Mouse (Mus musculus): ENCODE results near the gene 1600014C10Rik.

1600014C10Rik gene

GRCm38 (mm10) chr7:38182962-38183687 lies at the start of gene 1600014C10Rik:
1600014C10Rik (plus strand) TSS chr7:38183217.
- DNase-seq, result no peak

GRCm38 (mm10) chr7:38134471-38134870 lies 48.5 kb upstream of the 1600014C10Rik start:
- no peak for DNase-seq

- no peak for DNase-seq
These were observed 42.7 kb upstream of the 1600014C10Rik start for GRCm38 (mm10) chr7:38140324-38140723.

- peak; percentile 91 to 96 for DNase-seq
These were observed 41.1 kb upstream of the 1600014C10Rik start for GRCm38 (mm10) chr7:38141747-38142545.

GRCm38 (mm10) chr7:38147477-38147876 lies 35.5 kb upstream of the 1600014C10Rik start:
- DNase-seq, result no peak

GRCm38 (mm10) chr7:38151706-38152312 lies 31.2 kb upstream of the 1600014C10Rik start:
- DNase-seq, result no peak

- no peak for DNase-seq
These were observed 30.4 kb upstream of the 1600014C10Rik start for GRCm38 (mm10) chr7:38152571-38152970.

GRCm38 (mm10) chr7:38155829-38156228 lies 27.2 kb upstream of the 1600014C10Rik start:
- DNase-seq, result no peak

GRCm38 (mm10) chr7:38158764-38159458 lies 24.1 kb upstream of the 1600014C10Rik start:
- no peak for DNase-seq

- no peak for DNase-seq
These were observed 21.6 kb upstream of the 1600014C10Rik start for GRCm38 (mm10) chr7:38161438-38161837.

- DNase-seq, result no peak
These were observed 19.5 kb upstream of the 1600014C10Rik start for GRCm38 (mm10) chr7:38163433-38164050.

- DNase-seq, result peak in 1 of 2 experiments; percentile 4
These were observed 15.9 kb upstream of the 1600014C10Rik start for GRCm38 (mm10) chr7:38166930-38167645.

GRCm38 (mm10) chr7:38167724-38168141 lies 15.3 kb upstream of the 1600014C10Rik start:
- peak; percentile 35 to 56 for DNase-seq

- no peak for DNase-seq
These were observed 9.1 kb upstream of the 1600014C10Rik start for GRCm38 (mm10) chr7:38173871-38174270.

GRCm38 (mm10) chr7:38174321-38175148 lies 8.5 kb upstream of the 1600014C10Rik start:
- DNase-seq, result peak; percentile 18 to 27

GRCm38 (mm10) chr7:38176056-38176455 lies 7.0 kb upstream of the 1600014C10Rik start:
- DNase-seq, result no peak

GRCm38 (mm10) chr7:38179896-38180295 lies 3.1 kb upstream of the 1600014C10Rik start:
- DNase-seq, result no peak

- DNase-seq, result no peak
These were observed 1.7 kb upstream of the 1600014C10Rik start for GRCm38 (mm10) chr7:38181366-38181765.

- peak; percentile 88 for DNase-seq
These were observed 438 bp upstream of the 1600014C10Rik start for GRCm38 (mm10) chr7:38182596-38182961.

GRCm38 (mm10) chr7:38183709-38184417 lies 846 bp downstream of the 1600014C10Rik start:
- peak; percentile 92 for DNase-seq
